ENCODE assay signal across 9 mouse cellular contexts in the genomic region with DNA sequence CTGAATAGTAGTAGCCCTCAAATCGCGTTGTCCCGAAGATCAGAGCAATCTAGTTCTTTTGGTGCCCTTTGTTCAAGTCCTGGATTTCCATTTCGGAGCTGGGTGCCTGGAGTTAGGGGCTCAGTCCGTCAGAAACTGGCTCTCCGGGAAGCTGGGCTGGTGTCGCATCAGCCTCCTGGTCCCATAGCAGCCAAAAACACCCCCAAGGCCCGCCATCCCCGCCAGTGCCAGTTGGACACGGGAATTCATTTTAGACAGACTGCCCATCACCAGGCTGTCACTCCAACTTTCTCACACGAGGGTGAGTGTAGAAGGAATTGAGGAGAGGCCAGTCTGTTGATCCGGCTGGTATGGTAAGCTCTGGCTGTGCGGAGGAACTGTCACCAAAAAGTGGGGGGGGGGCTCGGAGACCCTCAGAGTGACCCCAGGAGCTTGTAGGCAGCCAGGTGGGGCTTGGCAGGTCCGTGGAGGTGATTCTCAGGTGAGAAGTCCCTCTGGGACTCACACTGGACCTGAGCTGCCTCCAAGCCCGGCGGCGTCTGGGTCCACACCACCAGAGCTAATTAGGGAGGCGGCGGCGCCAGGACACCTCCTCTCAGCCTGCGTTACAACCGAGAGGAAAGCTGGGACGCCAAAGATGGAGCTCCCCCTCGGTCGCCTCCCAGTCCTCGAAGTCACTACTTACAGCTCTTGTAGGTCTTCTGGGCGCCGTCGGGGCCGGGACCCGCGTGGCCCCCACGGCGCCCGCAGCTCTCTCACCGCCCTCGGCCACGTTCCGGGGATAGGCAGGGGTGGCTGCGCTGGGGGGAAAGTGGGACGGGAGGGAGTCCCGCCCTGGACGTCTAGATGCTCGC. TPM values are rescaled to one million over a fixed set of nuclear protein-coding genes. Genes with fewer than 3 reads are reported as not detected.
DNase-seq lines count a peak whose midpoint lies in the region; ATAC-seq and TF ChIP-seq lines count a peak whose summit lies in the region.
"Had no signal": no experiment of that assay in that cellular context is flagged by ENCODE, and none has a peak within 500 bp of the region (broad histone marks: within the 10 kb centered on the region; RNA-seq: fewer than 3 reads in every experiment).

No protein-coding gene starts in this region.

- no peaks in the 10 kb centered on the region for H3K36me3 ChIP-seq in forebrain, embryonic 14.5 days (ENCODE audit: control insufficient read depth, insufficient read depth, low read length)
- H3K36me3 ChIP-seq in limb, embryonic 13.5 days = peaks cover 21% of the 10 kb centered on the region
- no peaks in the 10 kb centered on the region for H3K36me3 ChIP-seq in neural tube, embryonic 14.5 days (ENCODE audit: control insufficient read depth, insufficient read depth, low read length)

- no peak for TF ChIP-seq CTCF in lung, adult 2 months (IDR thresholded peaks at IDR 0.05; ENCODE audit: insufficient read depth, low read length)

- 1% methylated on average over 45 of the region's 45 CpGs for WGBS in lung, adult 2 months
- under 1% methylated on average over 44 of the region's 45 CpGs for WGBS in forebrain, embryonic 14.5 days
- under 1% methylated on average over 45 of the region's 45 CpGs for WGBS in limb, embryonic 13.5 days
- WGBS in neural tube, embryonic 14.5 days = under 1% methylated on average over 43 of the region's 45 CpGs

- H3K27me3 ChIP-seq in forebrain, embryonic 14.5 days (replicated peaks; ENCODE audit: control insufficient read depth, insufficient read depth, low read length) = peaks cover 37% of the 10 kb centered on the region
- peaks cover 22% of the 10 kb centered on the region for H3K27me3 ChIP-seq in limb, embryonic 13.5 days
- H3K27me3 ChIP-seq in neural tube, embryonic 14.5 days (ENCODE audit: control insufficient read depth, insufficient read depth, low read length) = peaks cover 32% of the 10 kb centered on the region

- no peak overlapping the region for H3K27ac ChIP-seq in forebrain, embryonic 14.5 days (ENCODE audit: low read depth, low read length)
- peak overlapping the region; percentile 96 for H3K27ac ChIP-seq in limb, embryonic 13.5 days
- no peak overlapping the region for H3K27ac ChIP-seq in neural tube, embryonic 14.5 days (ENCODE audit: low read depth, low read length)
- H3K27ac ChIP-seq: macrophage had no signal

- ATAC-seq in forebrain, embryonic 14.5 days = no peak
- ATAC-seq in limb, embryonic 13.5 days (ENCODE audit: low FRiP score, low read depth) = no peak
- ATAC-seq in neural tube, embryonic 14.5 days (ENCODE audit: low read depth) = no peak

- DNase-seq in lung, adult 2 months = peak; percentile 20
- no peak for DNase-seq in lung, postnatal 36 days
- DNase-seq in forebrain, embryonic 14.5 days (ENCODE audit: low spot score) = no peak
- DNase-seq in left cerebral cortex, adult 11 months (ENCODE audit: low spot score) = no peak
- DNase-seq in T-cell, adult 2 months (ENCODE audit: low spot score) = no peak
- no peak for DNase-seq in MN1 (ENCODE audit: low spot score)

- H3K9ac ChIP-seq in forebrain, embryonic 14.5 days (ENCODE audit: low read length) = 0 out of 2 replicates have a peak overlapping the region, but pooled peaks have one; percentile 13
- peak overlapping the region; percentile 93 for H3K9ac ChIP-seq in limb, embryonic 13.5 days
- 0 out of 2 replicates have a peak overlapping the region, but pooled peaks have one; percentile 4 for H3K9ac ChIP-seq in neural tube, embryonic 14.5 days (replicated peaks; ENCODE audit: low read depth, low read length)

- H3K4me2 ChIP-seq in forebrain, embryonic 14.5 days (ENCODE audit: low read length) = peak overlapping the region; percentile 97
- peak overlapping the region; percentile 93 for H3K4me2 ChIP-seq in limb, embryonic 13.5 days (replicated peaks)
- H3K4me2 ChIP-seq in neural tube, embryonic 14.5 days (ENCODE audit: low read depth, low read length) = peak overlapping the region; percentile 83

- peak overlapping the region; percentile 70 for H3K4me3 ChIP-seq in lung, adult 2 months (replicated peaks; ENCODE audit: extremely low read depth, low read depth, low read length)
- H3K4me3 ChIP-seq in forebrain, embryonic 14.5 days (ENCODE audit: low read depth, low read length) = peak overlapping the region; percentile 44
- H3K4me3 ChIP-seq in limb, embryonic 13.5 days = peak overlapping the region; percentile 93
- H3K4me3 ChIP-seq in neural tube, embryonic 14.5 days (ENCODE audit: low read depth, low read length) = peak overlapping the region; percentile 42

- no peaks in the 10 kb centered on the region for H3K9me3 ChIP-seq in forebrain, embryonic 14.5 days (replicated peaks; ENCODE audit: control insufficient read depth, low read length)
- no peaks in the 10 kb centered on the region for H3K9me3 ChIP-seq in limb, embryonic 13.5 days
- no peaks in the 10 kb centered on the region for H3K9me3 ChIP-seq in neural tube, embryonic 14.5 days (ENCODE audit: control insufficient read depth, low read length)

- no peak for TF ChIP-seq POLR2A in lung, adult 2 months (IDR thresholded peaks at IDR 0.05; ENCODE audit: borderline replicate concordance, extremely low read depth, low read depth, low read length)

- peaks cover 3% of the 10 kb centered on the region; the same call in 1 of the 2 replicates for H3K4me1 ChIP-seq in lung, adult 2 months (ENCODE audit: control insufficient read depth, insufficient read depth, low read length)
- peaks cover 2% of the 10 kb centered on the region; the same call in 1 of the 2 replicates for H3K4me1 ChIP-seq in forebrain, embryonic 14.5 days (ENCODE audit: control insufficient read depth, insufficient read depth, low read length)
- H3K4me1 ChIP-seq in limb, embryonic 13.5 days = peaks cover 60% of the 10 kb centered on the region
- H3K4me1 ChIP-seq in neural tube, embryonic 14.5 days (ENCODE audit: control insufficient read depth, insufficient read depth, low read length) = peaks cover 13% of the 10 kb centered on the region; the same call in 1 of the 2 replicates

RNA-seq across cellular contexts. Expression of gene Mdfi, which starts 0.6 kb away (rescaled TPM):
- 38.8 and 51.1 TPM in 2 replicates for polyA plus RNA-seq in lung, adult 2 months (2012; rRNA removed)
- polyA plus RNA-seq in forebrain, embryonic 14.5 days (2014; fragmentation: Nextera tagmentation; extraction: Ambion mirVana) = 10.4 and 12.4 TPM in 2 replicates
- 30.9 and 33.9 TPM in 2 replicates for polyA plus RNA-seq in limb, embryonic 13.5 days (2015; fragmentation: Nextera tagmentation; extraction: Ambion mirVana)
- polyA plus RNA-seq in neural tube, embryonic 14.5 days (2014; fragmentation: Nextera tagmentation; extraction: Ambion mirVana) = 2.7 and 5.3 TPM in 2 replicates
- polyA plus RNA-seq: macrophage had no signal

Comparison
In these comparisons a context has a peak if more than half of its experiments do, and no peak if none do; other contexts are left out.
1. H3K4me3 ChIP-seq: peak in every context shown above with its lines; median percentile 93 in limb, embryonic 13.5 days; 70 in lung, adult 2 months; 44 in forebrain, embryonic 14.5 days; 42 in neural tube, embryonic 14.5 days.
2. H3K9ac ChIP-seq: peak in every context shown above with its lines; median percentile 93 in limb, embryonic 13.5 days; 13 in forebrain, embryonic 14.5 days; 4 in neural tube, embryonic 14.5 days.